Mouse (Mus musculus): ENCODE measurements around the gene Tbc1d22b.

- TF ChIP-seq POLR2A (IDR thresholded peaks at IDR 0.05; ENCODE audit: control insufficient read depth, extremely low read depth, insufficient read depth, low read length, poor library complexity): no peak
- TF ChIP-seq CTCF (IDR thresholded peaks at IDR 0.05; ENCODE audit: borderline replicate concordance, control insufficient read depth, extremely low read depth, insufficient read depth, low read length, poor library complexity): no peak
Observed at GRCm38 (mm10) chr17:29540426-29540825, 9.2 kb upstream of the Tbc1d22b start.

Measured in thymus, adult 2 months (tissue).